Mouse (Mus musculus) cerebellum, adult 2 months (tissue): ENCODE data around the gene Slc7a1.

Source experiments
- CTCF ChIP-seq: fragments of 200-500 bp; IDR thresholded peaks from 2 replicates; pipeline ENCODE4 v1.5.1; 2011; ENCODE audit warnings: low read depth, mild to moderate bottlenecking, control low read depth, low read length, moderate library complexity, borderline replicate concordance; ENCODE audit not compliant: insufficient read depth
- POLR2A ChIP-seq: fragments of 200-500 bp; IDR thresholded peaks from 2 replicates; pipeline ENCODE4 v1.6.1; 2011; ENCODE audit warnings: low read length, control low read depth, borderline replicate concordance; ENCODE audit not compliant: insufficient read depth

DNA sequence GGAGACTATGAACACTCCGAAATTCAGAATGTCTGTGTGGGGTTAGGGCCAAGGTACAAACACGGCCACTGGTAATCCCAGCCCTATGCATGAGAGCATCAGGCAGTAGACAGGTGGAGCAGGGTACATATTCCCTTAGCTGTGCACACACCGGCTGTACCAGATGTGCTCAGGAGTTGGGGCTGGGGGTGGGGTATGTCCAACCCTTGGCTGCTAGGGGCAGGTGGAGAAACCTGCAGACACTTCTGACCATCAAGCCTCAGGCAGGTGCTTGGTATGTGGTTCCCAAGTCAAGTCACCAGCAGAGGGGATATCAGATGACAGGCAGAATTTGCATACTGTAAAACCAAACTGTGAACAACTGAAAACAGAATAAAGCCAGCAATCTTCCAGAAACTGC lies 70.7 kb downstream of the Slc7a1 start:
- TF ChIP-seq CTCF (no peak), POLR2A (no peak)
